Mouse (Mus musculus): ENCODE results near the gene Suv39h1. TPM values are rescaled to one million over a fixed set of nuclear protein-coding genes. Genes with fewer than 3 reads are reported as not detected.
"Not testable (repeated sequence)": the region's sequence is repeated elsewhere in the genome, so short reads cannot be mapped to it uniquely, and the experiment has no call there.

Gene Suv39h1
- polyA plus RNA-seq, 1 experiment from 2014 or later: 50.9 TPM

- ATAC-seq (replicated peaks): no peak
- Histone ChIP-seq H3K4me1 (no peaks in the 10 kb centered on the region), H3K36me3 (no peaks in the 10 kb centered on the region), H3K4me3 (no peak within 1 kb of the TSS), H3K4me2 (replicated peaks) (no peak within 1 kb of the TSS), H3K27me3 (no peaks in the 10 kb centered on the region), H3K27ac (replicated peaks) (no peak within 1 kb of the TSS), H3K9ac (replicated peaks) (no peak within 1 kb of the TSS), H3K9me3 (no peaks in the 10 kb centered on the region)
- WGBS: 90% methylated on average over 14 of the region's 14 CpGs
Measured at GRCm38 (mm10) chrX:8090346-8090953, 15.9 kb upstream of the Suv39h1 start, which contains the start of gene Was. Gene Was (minus strand): TSS chrX:8090498.

GRCm38 (mm10) chrX:8089746-8090145 is 15.2 kb upstream of the Suv39h1 start:
- no peaks in the 10 kb centered on the region for H3K9me3 ChIP-seq
- 92% methylated on average over 3 of the region's 3 CpGs for WGBS
- H3K27me3 ChIP-seq: no peaks in the 10 kb centered on the region
- H3K27ac ChIP-seq (replicated peaks): no peak overlapping the region
- no peak overlapping the region for H3K9ac ChIP-seq (replicated peaks)
- H3K4me3 ChIP-seq: no peak overlapping the region
- no peak for ATAC-seq (replicated peaks)
- H3K4me1 ChIP-seq: no peaks in the 10 kb centered on the region
- no peak overlapping the region for H3K4me2 ChIP-seq (replicated peaks)
- H3K36me3 ChIP-seq: no peaks in the 10 kb centered on the region

- H3K27me3 ChIP-seq: no peaks in the 10 kb centered on the region
- H3K36me3 ChIP-seq: no peaks in the 10 kb centered on the region
- H3K9ac ChIP-seq (replicated peaks): no peak overlapping the region
- no peak for ATAC-seq (replicated peaks)
- no peak overlapping the region for H3K4me3 ChIP-seq
- no peak overlapping the region for H3K27ac ChIP-seq (replicated peaks)
- no peaks in the 10 kb centered on the region for H3K4me1 ChIP-seq
- 89% methylated on average over 7 of the region's 8 CpGs for WGBS
- H3K4me2 ChIP-seq (replicated peaks): no peak overlapping the region
- H3K9me3 ChIP-seq: no peaks in the 10 kb centered on the region
Measured at GRCm38 (mm10) chrX:8085611-8086010, 11.1 kb upstream of the Suv39h1 start.

GRCm38 (mm10) chrX:8084771-8085259 is 10.3 kb upstream of the Suv39h1 start:
- H3K27me3 ChIP-seq: no peaks in the 10 kb centered on the region
- no peak overlapping the region for H3K4me3 ChIP-seq
- H3K36me3 ChIP-seq: no peaks in the 10 kb centered on the region
- ATAC-seq (replicated peaks): no peak
- H3K9ac ChIP-seq (replicated peaks): no peak overlapping the region
- no peaks in the 10 kb centered on the region for H3K4me1 ChIP-seq
- H3K4me2 ChIP-seq (replicated peaks): no peak overlapping the region
- no peaks in the 10 kb centered on the region for H3K9me3 ChIP-seq
- 87% methylated on average over 6 of the region's 6 CpGs for WGBS
- no peak overlapping the region for H3K27ac ChIP-seq (replicated peaks)

GRCm38 (mm10) chrX:8075104-8075503 is 544 bp upstream of the Suv39h1 start:
- peak; percentile 51 for ATAC-seq (replicated peaks)
- H3K4me1 ChIP-seq: peaks cover 6% of the 10 kb centered on the region; the same call in 1 of the 2 replicates
- peak overlapping the region; percentile 47 for H3K4me2 ChIP-seq (replicated peaks)
- H3K36me3 ChIP-seq: peaks cover 5% of the 10 kb centered on the region; the same call in 1 of the 2 replicates
- H3K9me3 ChIP-seq: no peaks in the 10 kb centered on the region
- H3K4me3 ChIP-seq: peak overlapping the region; percentile 58
- H3K9ac ChIP-seq (replicated peaks): peak overlapping the region; percentile 49
- peak overlapping the region; percentile 85 for H3K27ac ChIP-seq (replicated peaks)
- H3K27me3 ChIP-seq: no peaks in the 10 kb centered on the region
- WGBS: 25% methylated on average over 3 of the region's 3 CpGs

- 22% methylated on average over 59 of the region's 64 CpGs for WGBS
- peaks cover 6% of the 10 kb centered on the region; the same call in 1 of the 2 replicates for H3K4me1 ChIP-seq
- peak overlapping the region; percentile 57 for H3K9ac ChIP-seq (replicated peaks)
- peak overlapping the region; percentile 83 for H3K27ac ChIP-seq (replicated peaks)
- H3K9me3 ChIP-seq: no peaks in the 10 kb centered on the region
- H3K4me2 ChIP-seq (replicated peaks): peak overlapping the region; percentile 53
- peaks cover 6% of the 10 kb centered on the region; the same call in 1 of the 2 replicates for H3K36me3 ChIP-seq
- H3K4me3 ChIP-seq: peak overlapping the region; percentile 58
- no peaks in the 10 kb centered on the region for H3K27me3 ChIP-seq
- ATAC-seq (replicated peaks): peak; percentile 20
Measured at GRCm38 (mm10) chrX:8073881-8074429, 605 bp downstream of the Suv39h1 start.

- Histone ChIP-seq H3K9ac (replicated peaks) (no peak overlapping the region), H3K27ac (replicated peaks) (no peak overlapping the region), H3K4me2 (replicated peaks) (no peak overlapping the region), H3K9me3 (no peaks in the 10 kb centered on the region), H3K4me3 (no peak overlapping the region), H3K27me3 (no peaks in the 10 kb centered on the region), H3K36me3 (peaks cover 12% of the 10 kb centered on the region), H3K4me1 (peaks cover 6% of the 10 kb centered on the region; the same call in 1 of the 2 replicates)
- 94% methylated on average over 1 of the region's 1 CpGs for WGBS
- ATAC-seq (replicated peaks): no peak
Measured at GRCm38 (mm10) chrX:8069166-8069565, 5.4 kb downstream of the Suv39h1 start.

- not testable (repeated sequence) for H3K4me2 ChIP-seq (replicated peaks); H3K27ac ChIP-seq (replicated peaks); H3K4me1 ChIP-seq; H3K36me3 ChIP-seq; H3K4me3 ChIP-seq; ATAC-seq (replicated peaks); H3K9ac ChIP-seq (replicated peaks); H3K9me3 ChIP-seq; H3K27me3 ChIP-seq
- 85% methylated on average over 8 of the region's 8 CpGs for WGBS
Measured at GRCm38 (mm10) chrX:8051044-8051781, 23.3 kb downstream of the Suv39h1 start.

- H3K36me3 ChIP-seq: no peaks in the 10 kb centered on the region
- WGBS: 74% methylated on average over 1 of the region's 1 CpGs
Measured at GRCm38 (mm10) chrX:8033009-8033408, 41.6 kb downstream of the Suv39h1 start.

GRCm38 (mm10) chrX:8026811-8027210 is 47.7 kb downstream of the Suv39h1 start:
- no peak overlapping the region for H3K4me2 ChIP-seq (replicated peaks)
- H3K4me1 ChIP-seq: no peaks in the 10 kb centered on the region
- H3K9me3 ChIP-seq: no peaks in the 10 kb centered on the region
- ATAC-seq (replicated peaks): no peak
- no peak overlapping the region for H3K27ac ChIP-seq (replicated peaks)
- H3K9ac ChIP-seq (replicated peaks): no peak overlapping the region
- H3K36me3 ChIP-seq: no peaks in the 10 kb centered on the region
- no peak overlapping the region for H3K4me3 ChIP-seq
- WGBS: 61% methylated on average over 4 of the region's 4 CpGs
- no peaks in the 10 kb centered on the region for H3K27me3 ChIP-seq

More at GRCm38 (mm10) chrX:8033009-8033408, 41.6 kb downstream of the Suv39h1 start:
- no peaks in the 10 kb centered on the region for H3K9me3 ChIP-seq
- no peak for ATAC-seq (replicated peaks)
- H3K27me3 ChIP-seq: no peaks in the 10 kb centered on the region
- no peak overlapping the region for H3K4me3 ChIP-seq
- no peak overlapping the region for H3K9ac ChIP-seq (replicated peaks)
- H3K4me1 ChIP-seq: no peaks in the 10 kb centered on the region
- no peak overlapping the region for H3K27ac ChIP-seq (replicated peaks)
- H3K4me2 ChIP-seq (replicated peaks): no peak overlapping the region

- H3K36me3 ChIP-seq: no peaks in the 10 kb centered on the region
- no peak overlapping the region for H3K27ac ChIP-seq (replicated peaks)
- no peak overlapping the region for H3K4me3 ChIP-seq
- no peaks in the 10 kb centered on the region for H3K27me3 ChIP-seq
- H3K4me1 ChIP-seq: no peaks in the 10 kb centered on the region
- no peak overlapping the region for H3K9ac ChIP-seq (replicated peaks)
- WGBS: 79% methylated on average over 2 of the region's 2 CpGs
- no peak overlapping the region for H3K4me2 ChIP-seq (replicated peaks)
- no peaks in the 10 kb centered on the region for H3K9me3 ChIP-seq
- no peak for ATAC-seq (replicated peaks)
Measured at GRCm38 (mm10) chrX:8024795-8025194, 49.8 kb downstream of the Suv39h1 start.

GRCm38 (mm10) chrX:8020111-8020778 is 54.3 kb downstream of the Suv39h1 start:
- H3K9me3 ChIP-seq: no peaks in the 10 kb centered on the region
- no peak for ATAC-seq (replicated peaks)
- 64% methylated on average over 2 of the region's 2 CpGs for WGBS

More at GRCm38 (mm10) chrX:8020111-8020778, 54.3 kb downstream of the Suv39h1 start:
- H3K9ac ChIP-seq (replicated peaks): no peak overlapping the region
- no peaks in the 10 kb centered on the region for H3K4me1 ChIP-seq
- no peaks in the 10 kb centered on the region for H3K36me3 ChIP-seq
- H3K27me3 ChIP-seq: no peaks in the 10 kb centered on the region
- H3K4me2 ChIP-seq (replicated peaks): no peak overlapping the region
- no peak overlapping the region for H3K27ac ChIP-seq (replicated peaks)
- no peak overlapping the region for H3K4me3 ChIP-seq
